In the genomic region with DNA sequence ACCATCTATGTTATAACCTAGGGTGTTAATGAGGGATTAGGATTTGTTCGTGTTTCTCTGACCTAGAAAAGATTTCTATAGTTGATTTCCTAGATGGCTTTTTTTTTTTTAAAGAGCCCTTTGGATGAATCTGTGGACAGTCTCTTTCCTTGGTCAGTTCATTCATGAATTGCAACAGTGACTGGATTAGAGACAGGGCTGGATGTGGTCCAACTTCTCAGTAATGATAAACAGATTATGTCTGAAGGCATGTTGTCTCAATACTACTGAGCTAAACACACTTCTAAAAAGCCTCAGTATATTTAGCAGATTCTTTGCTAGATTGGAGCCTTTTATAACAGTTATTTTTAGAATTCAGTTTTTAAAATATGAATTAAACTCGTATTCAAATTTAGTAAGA, we compare ENCODE assay signal across 19 mouse cellular contexts. TPM values are rescaled to one million over a fixed set of nuclear protein-coding genes. Genes with fewer than 3 reads are reported as not detected.
DNase-seq lines count a peak whose midpoint lies in the region; ATAC-seq and TF ChIP-seq lines count a peak whose summit lies in the region.
"Had no signal": no experiment of that assay in that cellular context is flagged by ENCODE, and none has a peak within 500 bp of the region (broad histone marks: within the 10 kb centered on the region; RNA-seq: fewer than 3 reads in every experiment).

No protein-coding gene starts in this region.

- in situ Hi-C loops in Patski (cut with MboI; ENCODE audit: low pct_unique_long_range_greater_than_20kb): no loop called here

- no peak for ATAC-seq in hindbrain, postnatal 0 days
- ATAC-seq in hindbrain, embryonic 11.5 days (ENCODE audit: low FRiP score): no peak
- ATAC-seq in lung, embryonic 14.5 days (ENCODE audit: insufficient read depth): no peak
- no peak for ATAC-seq in Patski
- ATAC-seq: intestine, postnatal 0 days; liver, embryonic 12.5 days had no signal

- no peaks in the 10 kb centered on the region for H3K4me1 ChIP-seq in hindbrain, postnatal 0 days (ENCODE audit: insufficient read depth, low read length)
- H3K4me1 ChIP-seq in hindbrain, embryonic 11.5 days (replicated peaks; ENCODE audit: control insufficient read depth, insufficient read depth, low read length): no peaks in the 10 kb centered on the region
- H3K4me1 ChIP-seq in lung, embryonic 14.5 days (ENCODE audit: insufficient read depth): no peaks in the 10 kb centered on the region
- H3K4me1 ChIP-seq in lung, adult 2 months (ENCODE audit: control insufficient read depth, insufficient read depth, low read length): no peaks in the 10 kb centered on the region
- H3K4me1 ChIP-seq: hindbrain, embryonic 13.5 days; liver, embryonic 12.5 days; neural tube, embryonic 12.5 days had no signal

- DNase-seq in hindbrain, postnatal 0 days (ENCODE audit: low spot score): peak; percentile 33
- DNase-seq in hindbrain, embryonic 11.5 days (ENCODE audit: low spot score): no peak
- peak; percentile 86 for DNase-seq in lung, embryonic 14.5 days
- DNase-seq in lung, adult 2 months: no peak
- DNase-seq in Patski (ENCODE audit: low read depth, low spot score): peak; percentile 13
- peak; percentile 71 for DNase-seq in lung, postnatal 10 days
- DNase-seq in embryo, embryonic 10.5 days (ENCODE audit: low spot score): no peak
- DNase-seq in right cerebral cortex, adult 2 months (ENCODE audit: low spot score in 2 of 2): no peak
- DNase-seq: adrenal gland, postnatal 36 days; cerebellum, postnatal 25 days; thymus, adult 2 months had no signal

- no peak overlapping the region for H3K9ac ChIP-seq in hindbrain, postnatal 0 days (replicated peaks; ENCODE audit: low read length)
- H3K9ac ChIP-seq in hindbrain, embryonic 11.5 days (ENCODE audit: low read depth, low read length): no peak overlapping the region
- H3K9ac ChIP-seq in lung, embryonic 14.5 days: no peak overlapping the region
- H3K9ac ChIP-seq: embryonic facial prominence, embryonic 12.5 days; hindbrain, embryonic 13.5 days; liver, embryonic 12.5 days; neural tube, embryonic 12.5 days had no signal

- H3K9me3 ChIP-seq in hindbrain, postnatal 0 days (ENCODE audit: low read length): no peaks in the 10 kb centered on the region
- no peaks in the 10 kb centered on the region for H3K9me3 ChIP-seq in hindbrain, embryonic 11.5 days (ENCODE audit: control insufficient read depth, low read length)
- no peaks in the 10 kb centered on the region for H3K9me3 ChIP-seq in lung, embryonic 14.5 days (ENCODE audit: low read depth, low read length)
- H3K9me3 ChIP-seq: embryonic facial prominence, embryonic 12.5 days; hindbrain, embryonic 13.5 days; liver, embryonic 12.5 days; neural tube, embryonic 12.5 days had no signal

- H3K4me2 ChIP-seq in hindbrain, postnatal 0 days (ENCODE audit: low read depth, low read length): no peak overlapping the region
- no peak overlapping the region for H3K4me2 ChIP-seq in hindbrain, embryonic 11.5 days (replicated peaks; ENCODE audit: low read depth, low read length)
- H3K4me2 ChIP-seq in lung, embryonic 14.5 days: no peak overlapping the region
- H3K4me2 ChIP-seq: embryonic facial prominence, embryonic 12.5 days; hindbrain, embryonic 13.5 days; liver, embryonic 12.5 days; neural tube, embryonic 12.5 days had no signal

- POLR2A ChIA-PET in Patski (lab: Charles Lee): no interaction called here

- CTCF ChIA-PET in Patski (lab: Charles Lee): interaction anchor here (1.0 to 2.0 kb wide), 4 partner anchors 9 to 27 kb away, joined by 3 to 4 read pairs (median 3); no protein-coding TSS in a partner anchor

- H3K4me3 ChIP-seq in hindbrain, postnatal 0 days (ENCODE audit: low read length): no peak overlapping the region
- no peak overlapping the region for H3K4me3 ChIP-seq in hindbrain, embryonic 11.5 days (ENCODE audit: low read depth, low read length)
- no peak overlapping the region for H3K4me3 ChIP-seq in lung, embryonic 14.5 days (ENCODE audit: low read depth, low read length)
- no peak overlapping the region for H3K4me3 ChIP-seq in lung, adult 2 months (replicated peaks; ENCODE audit: extremely low read depth, low read depth, low read length)
- H3K4me3 ChIP-seq: embryonic facial prominence, embryonic 12.5 days; hindbrain, embryonic 13.5 days; liver, embryonic 12.5 days; neural tube, embryonic 12.5 days had no signal

- no peak for TF ChIP-seq CTCF in hindbrain, postnatal 0 days (IDR thresholded peaks at IDR 0.05; ENCODE audit: low read depth)
- TF ChIP-seq CTCF in lung, embryonic 14.5 days (IDR thresholded peaks at IDR 0.05; ENCODE audit: low read depth): no peak
- no peak for TF ChIP-seq CTCF in lung, adult 2 months (IDR thresholded peaks at IDR 0.05; ENCODE audit: insufficient read depth, low read length)
- no peak for TF ChIP-seq CTCF in Patski (IDR thresholded peaks at IDR 0.05)

- H3K27ac ChIP-seq in hindbrain, postnatal 0 days: no peak overlapping the region
- H3K27ac ChIP-seq in hindbrain, embryonic 11.5 days (ENCODE audit: low read depth, low read length): no peak overlapping the region
- H3K27ac ChIP-seq in lung, embryonic 14.5 days (ENCODE audit: low read depth): no peak overlapping the region
- H3K27ac ChIP-seq: embryonic facial prominence, embryonic 12.5 days; hindbrain, embryonic 13.5 days; liver, embryonic 12.5 days; neural tube, embryonic 12.5 days had no signal

- WGBS in hindbrain, postnatal 0 days: 67% methylated on average over 2 of the region's 2 CpGs
- WGBS in hindbrain, embryonic 11.5 days: 85% methylated on average over 2 of the region's 2 CpGs
- 61% methylated on average over 2 of the region's 2 CpGs for WGBS in lung, embryonic 14.5 days
- WGBS in lung, adult 2 months: 60% methylated on average over 2 of the region's 2 CpGs

- no peak for TF ChIP-seq POLR2A in lung, adult 2 months (IDR thresholded peaks at IDR 0.05; ENCODE audit: borderline replicate concordance, extremely low read depth, low read depth, low read length)

- no peaks in the 10 kb centered on the region for H3K27me3 ChIP-seq in hindbrain, postnatal 0 days (ENCODE audit: insufficient read depth, low read length)
- H3K27me3 ChIP-seq in hindbrain, embryonic 11.5 days (ENCODE audit: control insufficient read depth, insufficient read depth, low read length): no peaks in the 10 kb centered on the region
- H3K27me3 ChIP-seq in lung, embryonic 14.5 days (ENCODE audit: insufficient read depth, low read length): no peaks in the 10 kb centered on the region
- no peaks in the 10 kb centered on the region for H3K27me3 ChIP-seq in Patski
- H3K27me3 ChIP-seq: embryonic facial prominence, embryonic 12.5 days; hindbrain, embryonic 13.5 days; neural tube, embryonic 12.5 days had no signal

- H3K36me3 ChIP-seq in hindbrain, postnatal 0 days (ENCODE audit: insufficient read depth, low read length): no peaks in the 10 kb centered on the region
- H3K36me3 ChIP-seq in hindbrain, embryonic 11.5 days (ENCODE audit: control insufficient read depth, insufficient read depth, low read length): no peaks in the 10 kb centered on the region
- H3K36me3 ChIP-seq in lung, embryonic 14.5 days (ENCODE audit: insufficient read depth): no peaks in the 10 kb centered on the region
- H3K36me3 ChIP-seq: embryonic facial prominence, embryonic 12.5 days; G1E; hindbrain, embryonic 13.5 days; liver, embryonic 12.5 days; neural tube, embryonic 12.5 days had no signal

RNA-seq across cellular contexts. Expression of gene Col24a1, which starts 44.9 kb away (rescaled TPM):
- 1.0 and 2.1 TPM in 2 replicates for total RNA-seq in hindbrain, postnatal 0 days (2014; rRNA removed)
- polyA plus RNA-seq in hindbrain, postnatal 0 days (2015; fragmentation: Nextera tagmentation; extraction: Ambion mirVana): 1.4 and 1.8 TPM in 2 replicates
- polyA plus RNA-seq in hindbrain, embryonic 11.5 days (2014; fragmentation: Nextera tagmentation; extraction: Ambion mirVana): 0.40 and 0.63 TPM in 2 replicates
- polyA plus RNA-seq in lung, embryonic 14.5 days (2014; fragmentation: Nextera tagmentation; extraction: Ambion mirVana): 1.5 and 1.7 TPM in 2 replicates
- 0.09 and 0.11 TPM in 2 replicates for polyA plus RNA-seq in lung, adult 2 months (2012; rRNA removed)
- 0.10 TPM for polyA plus RNA-seq in Patski (2021)
- total RNA-seq: adrenal gland, postnatal 36 days; granulocyte monocyte progenitor cell, adult 5-6 weeks; megakaryocyte progenitor cell, adult 5-6 weeks had no signal
- polyA plus RNA-seq: G1E had no signal

Comparison
In these comparisons a context has a peak if more than half of its experiments do, and no peak if none do; other contexts are left out.
1. DNase-seq: peak in hindbrain, postnatal 0 days (single experiment), lung, embryonic 14.5 days (single experiment), Patski (single experiment) and lung, postnatal 10 days (single experiment); none in hindbrain, embryonic 11.5 days (single experiment), lung, adult 2 months (single experiment), embryo, embryonic 10.5 days (single experiment) and right cerebral cortex, adult 2 months (0 of 2).